ENCODE assay signal across 20 mouse cellular contexts in genomic region chr8:66771111-66771510, GRCm38 (mm10).
DNase-seq lines count a peak whose midpoint lies in the region; ATAC-seq and TF ChIP-seq lines count a peak whose summit lies in the region.
"Had no signal": no experiment of that assay in that cellular context is flagged by ENCODE, and none has a peak within 500 bp of the region (broad histone marks: within the 10 kb centered on the region; RNA-seq: fewer than 3 reads in every experiment).

No protein-coding gene starts in this region.

- no peak for DNase-seq in forebrain, embryonic 10.5 days (ENCODE audit: extremely low spot score, low spot score)
- DNase-seq in gastrocnemius, adult 2 months: no peak
- no peak for DNase-seq in gastrocnemius, postnatal 14 days
- DNase-seq in right cerebral cortex, adult 18-20 months: peak; percentile 49
- DNase-seq in right cerebral cortex, postnatal 36 days (ENCODE audit: low spot score in 2 of 2): no peak
- DNase-seq: adrenal gland, postnatal 10 days; cerebellum, adult 18-20 months; cerebellum, adult 9-11 months; cerebellum, postnatal 36 days; gastrocnemius, postnatal 25 days; heart, postnatal 10 days; heart, postnatal 4 days had no signal

- no peak for TF ChIP-seq CTCF in gastrocnemius, adult 2 months (IDR thresholded peaks at IDR 0.05)

- no peaks in the 10 kb centered on the region for H3K27me3 ChIP-seq in forebrain, embryonic 13.5 days
- H3K27me3 ChIP-seq in forebrain, embryonic 10.5 days (ENCODE audit: poor library complexity, severe bottlenecking): no peaks in the 10 kb centered on the region
- H3K27me3 ChIP-seq in neural tube, embryonic 15.5 days (replicated peaks): no peaks in the 10 kb centered on the region
- H3K27me3 ChIP-seq: embryonic facial prominence, embryonic 13.5 days; heart, embryonic 13.5 days; hindbrain, embryonic 12.5 days had no signal

- no peak overlapping the region for H3K4me3 ChIP-seq in forebrain, embryonic 13.5 days
- no peak overlapping the region for H3K4me3 ChIP-seq in forebrain, embryonic 10.5 days
- no peak overlapping the region for H3K4me3 ChIP-seq in gastrocnemius, adult 2 months
- H3K4me3 ChIP-seq in neural tube, embryonic 15.5 days (replicated peaks): no peak overlapping the region
- H3K4me3 ChIP-seq: embryonic facial prominence, embryonic 13.5 days; heart, embryonic 13.5 days; hindbrain, embryonic 12.5 days had no signal

- no peak overlapping the region for H3K9ac ChIP-seq in forebrain, embryonic 13.5 days
- no peak overlapping the region for H3K9ac ChIP-seq in neural tube, embryonic 15.5 days (replicated peaks)
- H3K9ac ChIP-seq: embryonic facial prominence, embryonic 13.5 days; heart, embryonic 13.5 days; hindbrain, embryonic 12.5 days had no signal

- no peak overlapping the region for H3K27ac ChIP-seq in forebrain, embryonic 13.5 days
- no peak overlapping the region for H3K27ac ChIP-seq in forebrain, embryonic 10.5 days
- peak overlapping the region; percentile 16; the same call in 1 of the 2 replicates for H3K27ac ChIP-seq in gastrocnemius, adult 2 months
- no peak overlapping the region for H3K27ac ChIP-seq in neural tube, embryonic 15.5 days (replicated peaks)
- H3K27ac ChIP-seq: embryonic facial prominence, embryonic 13.5 days; heart, embryonic 13.5 days; hindbrain, embryonic 12.5 days had no signal

- no peaks in the 10 kb centered on the region for H3K9me3 ChIP-seq in forebrain, embryonic 13.5 days (replicated peaks)
- H3K9me3 ChIP-seq in forebrain, embryonic 10.5 days: no peaks in the 10 kb centered on the region
- no peaks in the 10 kb centered on the region for H3K9me3 ChIP-seq in neural tube, embryonic 15.5 days (replicated peaks)
- H3K9me3 ChIP-seq: embryonic facial prominence, embryonic 13.5 days; heart, embryonic 13.5 days; hindbrain, embryonic 12.5 days had no signal

- peak; percentile 62; the same call in 1 of the 2 replicates for ATAC-seq in forebrain, embryonic 13.5 days
- ATAC-seq in neural tube, embryonic 15.5 days (ENCODE audit: low FRiP score): no peak
- ATAC-seq: hindbrain, embryonic 16.5 days; inflammation-experienced regulatory T-cells, adult 6 months; intestine, postnatal 0 days had no signal

- no peaks in the 10 kb centered on the region for H3K4me1 ChIP-seq in forebrain, embryonic 13.5 days
- H3K4me1 ChIP-seq in forebrain, embryonic 10.5 days: peaks cover 7% of the 10 kb centered on the region
- H3K4me1 ChIP-seq in neural tube, embryonic 15.5 days: no peaks in the 10 kb centered on the region
- H3K4me1 ChIP-seq: embryonic facial prominence, embryonic 13.5 days; hindbrain, embryonic 12.5 days had no signal

- no peak overlapping the region for H3K4me2 ChIP-seq in forebrain, embryonic 13.5 days
- no peak overlapping the region for H3K4me2 ChIP-seq in neural tube, embryonic 15.5 days
- H3K4me2 ChIP-seq: embryonic facial prominence, embryonic 13.5 days; heart, embryonic 13.5 days; hindbrain, embryonic 12.5 days had no signal

- 81% methylated on average over 4 of the region's 4 CpGs for WGBS in forebrain, embryonic 13.5 days
- WGBS in forebrain, embryonic 10.5 days: 91% methylated on average over 4 of the region's 4 CpGs
- WGBS in neural tube, embryonic 15.5 days: 82% methylated on average over 4 of the region's 4 CpGs

- intact Hi-C loops in gastrocnemius, adult 2 months (cut with DNase I): no loop called here
- intact Hi-C loops in gastrocnemius, postnatal 14 days (cut with DNase I; ENCODE audit: low total_unique reads): no loop called here

- no peaks in the 10 kb centered on the region for H3K36me3 ChIP-seq in forebrain, embryonic 13.5 days (ENCODE audit: poor library complexity, severe bottlenecking)
- H3K36me3 ChIP-seq in forebrain, embryonic 10.5 days (replicated peaks): no peaks in the 10 kb centered on the region
- no peaks in the 10 kb centered on the region for H3K36me3 ChIP-seq in neural tube, embryonic 15.5 days
- H3K36me3 ChIP-seq: embryonic facial prominence, embryonic 13.5 days; heart, embryonic 13.5 days; hindbrain, embryonic 12.5 days had no signal
